In the genomic region with DNA sequence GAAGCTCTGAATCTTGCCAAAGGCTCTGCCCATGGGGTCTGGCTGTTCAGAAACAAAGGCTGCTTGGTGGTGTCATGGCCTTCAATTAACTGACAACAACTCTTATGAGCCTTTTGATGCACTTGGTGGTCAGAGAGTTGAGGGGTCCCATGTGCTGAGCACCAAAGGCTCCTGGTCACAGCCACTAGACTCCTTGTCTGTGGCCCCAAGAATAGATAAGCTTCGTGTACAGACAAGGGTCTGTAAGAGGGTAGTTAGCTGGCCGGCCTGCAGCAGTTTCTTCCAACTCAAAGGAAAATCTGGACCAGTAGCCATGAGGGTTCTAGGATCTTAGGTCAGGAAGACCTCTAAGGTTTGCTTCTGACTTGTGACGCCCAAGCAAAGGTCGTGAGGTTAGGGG, we compare ENCODE assay signal across 26 mouse cellular contexts.
A peak's percentile ranks its signal among the peaks of the same experiment; 100 is the strongest.
DNase-seq lines count a peak whose midpoint lies in the region; ATAC-seq lines count a peak whose summit lies in the region.
"Had no signal": no experiment of that assay in that cellular context is flagged by ENCODE, and none has a peak within 500 bp of the region (broad histone marks: within the 10 kb centered on the region; RNA-seq: fewer than 3 reads in every experiment).

No protein-coding gene starts in this region.

- no peak overlapping the region for H3K4me3 ChIP-seq in forebrain, embryonic 13.5 days
- H3K4me3 ChIP-seq in forebrain, embryonic 15.5 days = no peak overlapping the region
- no peak overlapping the region for H3K4me3 ChIP-seq in hindbrain, embryonic 10.5 days
- no peak overlapping the region for H3K4me3 ChIP-seq in hindbrain, embryonic 11.5 days (ENCODE audit: low read depth, low read length)
- no peak overlapping the region for H3K4me3 ChIP-seq in embryonic facial prominence, embryonic 10.5 days
- no peak overlapping the region for H3K4me3 ChIP-seq in liver, embryonic 16.5 days (ENCODE audit: low read depth, low read length)
- H3K4me3 ChIP-seq: embryonic facial prominence, embryonic 13.5 days; forebrain, embryonic 12.5 days; hindbrain, embryonic 13.5 days; midbrain, embryonic 13.5 days; neural tube, embryonic 15.5 days had no signal

- H3K9me3 ChIP-seq in forebrain, embryonic 13.5 days (replicated peaks) = no peaks in the 10 kb centered on the region
- H3K9me3 ChIP-seq in forebrain, embryonic 15.5 days = no peaks in the 10 kb centered on the region
- no peaks in the 10 kb centered on the region for H3K9me3 ChIP-seq in hindbrain, embryonic 10.5 days
- H3K9me3 ChIP-seq in hindbrain, embryonic 11.5 days (ENCODE audit: control insufficient read depth, low read length) = no peaks in the 10 kb centered on the region
- H3K9me3 ChIP-seq in embryonic facial prominence, embryonic 10.5 days = no peaks in the 10 kb centered on the region
- no peaks in the 10 kb centered on the region for H3K9me3 ChIP-seq in liver, embryonic 16.5 days (replicated peaks; ENCODE audit: control insufficient read depth, low read length)
- H3K9me3 ChIP-seq: embryonic facial prominence, embryonic 13.5 days; forebrain, embryonic 12.5 days; G1E; hindbrain, embryonic 13.5 days; midbrain, embryonic 13.5 days; neural tube, embryonic 15.5 days had no signal

- 86% methylated on average over 4 of the region's 4 CpGs for WGBS in forebrain, embryonic 13.5 days
- 93% methylated on average over 4 of the region's 4 CpGs for WGBS in forebrain, embryonic 15.5 days
- 81% methylated on average over 4 of the region's 4 CpGs for WGBS in hindbrain, embryonic 10.5 days
- WGBS in hindbrain, embryonic 11.5 days = 84% methylated on average over 4 of the region's 4 CpGs
- 80% methylated on average over 4 of the region's 4 CpGs for WGBS in embryonic facial prominence, embryonic 10.5 days
- WGBS in liver, embryonic 16.5 days (ENCODE audit: insufficient replicate concordance) = 44% methylated on average over 4 of the region's 4 CpGs

- no peak for ATAC-seq in forebrain, embryonic 13.5 days
- no peak for ATAC-seq in forebrain, embryonic 15.5 days (replicated peaks)
- ATAC-seq in hindbrain, embryonic 11.5 days (ENCODE audit: low FRiP score) = no peak
- no peak for ATAC-seq in liver, embryonic 16.5 days (ENCODE audit: low read depth)
- ATAC-seq: intestine, embryonic 16.5 days; midbrain, embryonic 13.5 days had no signal

- H3K9ac ChIP-seq in forebrain, embryonic 13.5 days = no peak overlapping the region
- no peak overlapping the region for H3K9ac ChIP-seq in forebrain, embryonic 15.5 days (replicated peaks)
- H3K9ac ChIP-seq in hindbrain, embryonic 11.5 days (ENCODE audit: low read depth, low read length) = no peak overlapping the region
- H3K9ac ChIP-seq in liver, embryonic 16.5 days (ENCODE audit: low read depth, low read length) = no peak overlapping the region
- H3K9ac ChIP-seq: embryonic facial prominence, embryonic 13.5 days; forebrain, embryonic 12.5 days; hindbrain, embryonic 13.5 days; midbrain, embryonic 13.5 days; neural tube, embryonic 15.5 days had no signal

- H3K4me1 ChIP-seq in forebrain, embryonic 13.5 days = peaks cover 26% of the 10 kb centered on the region
- H3K4me1 ChIP-seq in forebrain, embryonic 15.5 days = peaks cover 17% of the 10 kb centered on the region
- peaks cover 52% of the 10 kb centered on the region for H3K4me1 ChIP-seq in hindbrain, embryonic 10.5 days (replicated peaks)
- 0 out of 2 replicates have a peak, but pooled peaks cover 2% of the 10 kb centered on the region for H3K4me1 ChIP-seq in hindbrain, embryonic 11.5 days (replicated peaks; ENCODE audit: control insufficient read depth, insufficient read depth, low read length)
- peaks cover 35% of the 10 kb centered on the region for H3K4me1 ChIP-seq in embryonic facial prominence, embryonic 10.5 days
- H3K4me1 ChIP-seq in liver, embryonic 16.5 days (ENCODE audit: control insufficient read depth, low read depth, low read length) = peaks cover 11% of the 10 kb centered on the region

- H3K36me3 ChIP-seq in forebrain, embryonic 13.5 days (ENCODE audit: poor library complexity, severe bottlenecking) = no peaks in the 10 kb centered on the region
- no peaks in the 10 kb centered on the region for H3K36me3 ChIP-seq in forebrain, embryonic 15.5 days
- no peaks in the 10 kb centered on the region for H3K36me3 ChIP-seq in hindbrain, embryonic 10.5 days
- no peaks in the 10 kb centered on the region for H3K36me3 ChIP-seq in hindbrain, embryonic 11.5 days (ENCODE audit: control insufficient read depth, insufficient read depth, low read length)
- no peaks in the 10 kb centered on the region for H3K36me3 ChIP-seq in embryonic facial prominence, embryonic 10.5 days (replicated peaks)
- no peaks in the 10 kb centered on the region for H3K36me3 ChIP-seq in liver, embryonic 16.5 days (ENCODE audit: control insufficient read depth, insufficient read depth)
- H3K36me3 ChIP-seq: embryonic facial prominence, embryonic 13.5 days; forebrain, embryonic 12.5 days; G1E; hindbrain, embryonic 13.5 days; midbrain, embryonic 13.5 days; neural tube, embryonic 15.5 days had no signal

- H3K27ac ChIP-seq in forebrain, embryonic 13.5 days = 0 out of 2 replicates have a peak overlapping the region, but pooled peaks have one; percentile 10
- no peak overlapping the region for H3K27ac ChIP-seq in forebrain, embryonic 15.5 days (replicated peaks)
- peak overlapping the region; percentile 51 for H3K27ac ChIP-seq in hindbrain, embryonic 10.5 days
- no peak overlapping the region for H3K27ac ChIP-seq in hindbrain, embryonic 11.5 days (ENCODE audit: low read depth, low read length)
- H3K27ac ChIP-seq in embryonic facial prominence, embryonic 10.5 days (replicated peaks) = peak overlapping the region; percentile 59
- H3K27ac ChIP-seq in liver, embryonic 16.5 days (ENCODE audit: low read length) = no peak overlapping the region
- H3K27ac ChIP-seq: embryonic facial prominence, embryonic 13.5 days; forebrain, embryonic 12.5 days; hindbrain, embryonic 13.5 days; midbrain, embryonic 13.5 days; neural tube, embryonic 15.5 days had no signal

- H3K27me3 ChIP-seq in forebrain, embryonic 13.5 days = peaks cover 15% of the 10 kb centered on the region
- no peaks in the 10 kb centered on the region for H3K27me3 ChIP-seq in forebrain, embryonic 15.5 days
- H3K27me3 ChIP-seq in hindbrain, embryonic 10.5 days (ENCODE audit: insufficient read depth, poor library complexity, severe bottlenecking) = peaks cover 69% of the 10 kb centered on the region
- H3K27me3 ChIP-seq in hindbrain, embryonic 11.5 days (ENCODE audit: control insufficient read depth, insufficient read depth, low read length) = peaks cover 10% of the 10 kb centered on the region
- H3K27me3 ChIP-seq in embryonic facial prominence, embryonic 10.5 days (replicated peaks; ENCODE audit: low read depth, poor library complexity, severe bottlenecking) = peaks cover 48% of the 10 kb centered on the region
- H3K27me3 ChIP-seq in liver, embryonic 16.5 days (ENCODE audit: control insufficient read depth, insufficient read depth, low read depth, low read length) = no peaks in the 10 kb centered on the region

- no peak for DNase-seq in hindbrain, embryonic 10.5 days (ENCODE audit: low spot score)
- DNase-seq in hindbrain, embryonic 11.5 days (ENCODE audit: low spot score) = no peak
- no peak for DNase-seq in embryonic facial prominence, embryonic 10.5 days (ENCODE audit: low spot score)
- DNase-seq in gastrocnemius, postnatal 25 days = no peak
- DNase-seq: adrenal gland, postnatal 14 days; cerebellum, adult 11 months; cerebellum, adult 9-11 months; embryo, embryonic 11 days; gastrocnemius, postnatal 36 days; kidney, adult 9 months; kidney, postnatal 10 days; layer of hippocampus, postnatal 36 days; lung, postnatal 36 days; retina, postnatal 1 day; right cerebral cortex, postnatal 14 days; thymus, postnatal 4 days had no signal

- no peak overlapping the region for H3K4me2 ChIP-seq in forebrain, embryonic 13.5 days
- no peak overlapping the region for H3K4me2 ChIP-seq in forebrain, embryonic 15.5 days (replicated peaks)
- H3K4me2 ChIP-seq in hindbrain, embryonic 11.5 days (replicated peaks; ENCODE audit: low read depth, low read length) = no peak overlapping the region
- H3K4me2 ChIP-seq in liver, embryonic 16.5 days (ENCODE audit: low read depth, low read length) = peak overlapping the region; percentile 15; the same call in 1 of the 2 replicates
- H3K4me2 ChIP-seq: embryonic facial prominence, embryonic 13.5 days; forebrain, embryonic 12.5 days; hindbrain, embryonic 13.5 days; midbrain, embryonic 13.5 days; neural tube, embryonic 15.5 days had no signal

Comparison
In these comparisons a context has a peak if more than half of its experiments do, and no peak if none do; other contexts are left out.
1. H3K27ac ChIP-seq: peak in forebrain, embryonic 13.5 days (single experiment), hindbrain, embryonic 10.5 days (single experiment) and embryonic facial prominence, embryonic 10.5 days (single experiment); none in forebrain, embryonic 15.5 days (single experiment), hindbrain, embryonic 11.5 days (single experiment) and liver, embryonic 16.5 days (single experiment).